Mouse (Mus musculus) heart, postnatal 0 days (tissue): ENCODE measurements around the gene Ltbp1. TPM values are rescaled to one million over a fixed set of nuclear protein-coding genes. Genes with fewer than 3 reads are reported as not detected.

Source experiments
- ATAC-seq: fragments of 200-750 bp; cut with Nextera tagmentation; 2 replicates; pipeline ENCODE4 v1.8.0; 2017; ENCODE audit warnings: low read depth, moderate number of reproducible peaks, moderate library complexity; ENCODE audit not compliant: insufficient read depth
- DNase-seq: peaks from one replicate; pipeline ENCODE4 v3.0.0-alpha.2; 2016; ENCODE audit warnings: low spot score
- H3K27ac ChIP-seq: fragments of 300-500 bp; sonication (generic); 2 replicates; pipeline ENCODE4 v1.5.1; 2014; ENCODE audit warnings: low read depth, mild to moderate bottlenecking
- H3K27me3 ChIP-seq: fragments of 300-500 bp; sonication (generic); 2 replicates; pipeline ENCODE4 v1.6.1; 2014; ENCODE audit warnings: low read length, mixed read lengths; ENCODE audit not compliant: control insufficient read depth, insufficient read depth
- H3K36me3 ChIP-seq: fragments of 300-500 bp; sonication (generic); replicated peaks from 2 replicates; pipeline ENCODE4 v1.6.1; 2014; ENCODE audit warnings: low read length, mixed read lengths; ENCODE audit not compliant: control insufficient read depth, insufficient read depth
- H3K4me1 ChIP-seq: fragments of 300-500 bp; sonication (generic); 2 replicates; pipeline ENCODE4 v1.6.1; 2014; ENCODE audit warnings: antibody characterized with exemption; ENCODE audit not compliant: control insufficient read depth, insufficient read depth
- H3K4me2 ChIP-seq: fragments of 300-500 bp; sonication (generic); 2 replicates; pipeline ENCODE4 v1.6.1; 2014; ENCODE audit warnings: low read depth, mild to moderate bottlenecking, low read length, moderate library complexity
- H3K4me3 ChIP-seq: fragments of 300-500 bp; sonication (generic); 2 replicates; pipeline ENCODE4 v1.5.1; 2014; ENCODE audit warnings: low read depth, low read length
- H3K9ac ChIP-seq: fragments of 300-500 bp; sonication (generic); replicated peaks from 2 replicates; pipeline ENCODE4 v1.6.1; 2014; ENCODE audit warnings: low read depth, low read length, mixed read lengths
- H3K9me3 ChIP-seq: fragments of 300-500 bp; sonication (generic); replicated peaks from 2 replicates; pipeline ENCODE4 v1.6.1; 2016; ENCODE audit warnings: low read length; ENCODE audit not compliant: control insufficient read depth
- CTCF ChIP-seq: IDR thresholded peaks from 2 replicates; pipeline ENCODE4 v1.5.1; 2016; ENCODE audit warnings: antibody characterized with exemption, control low read depth, low read depth
- EP300 ChIP-seq: IDR thresholded peaks from 2 replicates; pipeline ENCODE4 v1.6.1; 2016; ENCODE audit warnings: antibody characterized with exemption, low read depth
- WGBS: fragments of 180-500 bp; shearing (Covaris S2); extraction: QIAGEN DNeasy Blood & Tissue Kit; methylation state at CpG from one replicate; pipeline ENCODE4 v1.1.7; 2014; 5-methylcytosine and 5-hydroxymethylcytosine counted together
- polyA plus RNA-seq: library from polyadenylated mRNA; unstranded; fragments of >200 nt; fragmentation: Nextera tagmentation; extraction: Ambion mirVana; gene quantifications from 2 replicates; pipeline ENCODE4 v1.2.1, GENCODE M21; 2015
- total RNA-seq: library from RNA; depleted of rRNA; stranded (reverse); fragments of >200 nt; gene quantifications from 2 replicates; pipeline ENCODE4 v1.2.3, GENCODE M21; 2014; ENCODE audit warnings: low replicate concordance; rRNA removed

Gene Ltbp1
- total RNA-seq (43.0 and 72.9 TPM in 2 replicates), polyA plus RNA-seq (11.7 and 11.8 TPM in 2 replicates)

GRCm38 (mm10) chr17:75005281-75005684 lies at the start of gene Ltbp1:
Ltbp1 (plus strand) TSS chr17:75005568.
- peak within 1 kb of the TSS; percentile 76 for H3K9ac ChIP-seq
- no peaks in the 10 kb centered on the region for H3K27me3 ChIP-seq
- peak within 1 kb of the TSS; percentile 83 for H3K4me3 ChIP-seq
- no peaks in the 10 kb centered on the region for H3K9me3 ChIP-seq
- 0 out of 2 replicates have a peak, but pooled peaks cover 4% of the 10 kb centered on the region for H3K4me1 ChIP-seq
- H3K27ac ChIP-seq: peak within 1 kb of the TSS; percentile 82
- ATAC-seq: peak; percentile 75
- no peaks in the 10 kb centered on the region for H3K36me3 ChIP-seq
- peak; percentile 69 for DNase-seq
- H3K4me2 ChIP-seq: peak within 1 kb of the TSS; percentile 87
- TF ChIP-seq EP300: no peak
- TF ChIP-seq CTCF: no peak
- WGBS: under 1% methylated on average over 25 of the region's 27 CpGs

GRCm38 (mm10) chr17:74959481-74960245 lies 45.7 kb upstream of the Ltbp1 start:
- ATAC-seq (no peak), DNase-seq (no peak)
- H3K4me3 ChIP-seq: no peak overlapping the region
- TF ChIP-seq CTCF: no peak
- no peak for TF ChIP-seq EP300
- H3K4me2 ChIP-seq: no peak overlapping the region
- H3K9me3 ChIP-seq: no peaks in the 10 kb centered on the region
- whole genome bisulfite sequencing: 70% methylated on average over 6 of the region's 6 CpGs
- no peak overlapping the region for H3K27ac ChIP-seq
- no peaks in the 10 kb centered on the region for H3K4me1 ChIP-seq
- H3K27me3 ChIP-seq: no peaks in the 10 kb centered on the region
- H3K9ac ChIP-seq: no peak overlapping the region
- H3K36me3 ChIP-seq: no peaks in the 10 kb centered on the region

GRCm38 (mm10) chr17:74963222-74963621 lies 42.1 kb upstream of the Ltbp1 start:
- 88% methylated on average over 8 of the region's 8 CpGs for WGBS
- H3K9ac ChIP-seq: no peak overlapping the region
- no peak overlapping the region for H3K4me3 ChIP-seq
- H3K27me3 ChIP-seq: no peaks in the 10 kb centered on the region
- no peak overlapping the region for H3K27ac ChIP-seq
- no peaks in the 10 kb centered on the region for H3K36me3 ChIP-seq
- TF ChIP-seq EP300 (no peak), CTCF (no peak)
- no peaks in the 10 kb centered on the region for H3K9me3 ChIP-seq
- H3K4me2 ChIP-seq: no peak overlapping the region
- ATAC-seq (no peak), DNase-seq (no peak)
- H3K4me1 ChIP-seq: no peaks in the 10 kb centered on the region

GRCm38 (mm10) chr17:74963861-74964260 lies 41.5 kb upstream of the Ltbp1 start:
- no peak overlapping the region for H3K27ac ChIP-seq
- H3K4me2 ChIP-seq: no peak overlapping the region
- TF ChIP-seq EP300 (no peak), CTCF (no peak)
- no peaks in the 10 kb centered on the region for H3K27me3 ChIP-seq
- DNase-seq (no peak), ATAC-seq (no peak)
- no peaks in the 10 kb centered on the region for H3K4me1 ChIP-seq
- no peaks in the 10 kb centered on the region for H3K36me3 ChIP-seq
- no peaks in the 10 kb centered on the region for H3K9me3 ChIP-seq
- no peak overlapping the region for H3K4me3 ChIP-seq
- H3K9ac ChIP-seq: no peak overlapping the region
- 93% methylated on average over 3 of the region's 3 CpGs for WGBS

GRCm38 (mm10) chr17:74967298-74967848 lies 38.0 kb upstream of the Ltbp1 start:
- Histone ChIP-seq H3K4me2 (no peak overlapping the region), H3K9me3 (no peaks in the 10 kb centered on the region), H3K9ac (no peak overlapping the region), H3K4me1 (no peaks in the 10 kb centered on the region), H3K4me3 (no peak overlapping the region), H3K27ac (no peak overlapping the region), H3K27me3 (no peaks in the 10 kb centered on the region), H3K36me3 (no peaks in the 10 kb centered on the region)
- 67% methylated on average over 7 of the region's 7 CpGs for WGBS
- ATAC-seq: no peak
- no peak for TF ChIP-seq EP300
- no peak for TF ChIP-seq CTCF
- DNase-seq: no peak
